Mouse (Mus musculus): ENCODE results near the gene Dxo. TPM values are rescaled to one million over a fixed set of nuclear protein-coding genes. Genes with fewer than 3 reads are reported as not detected.
A peak's percentile ranks its signal among the peaks of the same experiment; 100 is the strongest.

The Dxo gene
- polyA plus RNA-seq, 1 experiment from 2014 or later: 66.2 TPM

- no peak overlapping the region for H3K9ac ChIP-seq
- H3K4me3 ChIP-seq: peak overlapping the region; percentile 1; the same call in 1 of the 2 replicates
- WGBS: 92% methylated on average over 7 of the region's 7 CpGs
Measured at GRCm38 (mm10) chr17:34838785-34839184, 2.0 kb downstream of the Dxo start.

GRCm38 (mm10) chr17:34840736-34841307, 4.0 kb downstream of the Dxo start:
- Histone ChIP-seq H3K4me1 (peaks cover 22% of the 10 kb centered on the region), H3K27me3 (replicated peaks) (no peaks in the 10 kb centered on the region), H3K9me3 (no peaks in the 10 kb centered on the region), H3K4me3 (no peak overlapping the region), H3K27ac (no peak overlapping the region), H3K9ac (no peak overlapping the region), H3K36me3 (peaks cover 73% of the 10 kb centered on the region), H3K4me2 (replicated peaks) (no peak overlapping the region)
- 85% methylated on average over 6 of the region's 6 CpGs for WGBS
- no peak for ATAC-seq (ENCODE audit: low FRiP score, low read depth)

More at GRCm38 (mm10) chr17:34838785-34839184, 2.0 kb downstream of the Dxo start:
- ATAC-seq (ENCODE audit: low FRiP score, low read depth): no peak
- Histone ChIP-seq H3K36me3 (peaks cover 58% of the 10 kb centered on the region), H3K27me3 (replicated peaks) (no peaks in the 10 kb centered on the region), H3K4me1 (peaks cover 26% of the 10 kb centered on the region), H3K4me2 (replicated peaks) (peak overlapping the region; percentile 100; the same call in 1 of the 2 replicates), H3K9me3 (no peaks in the 10 kb centered on the region), H3K27ac (no peak overlapping the region)

- no peaks in the 10 kb centered on the region for H3K9me3 ChIP-seq
- no peak overlapping the region for H3K4me3 ChIP-seq
- peaks cover 83% of the 10 kb centered on the region for H3K36me3 ChIP-seq
- no peak overlapping the region for H3K9ac ChIP-seq
- H3K27ac ChIP-seq: no peak overlapping the region
- H3K4me1 ChIP-seq: peaks cover 7% of the 10 kb centered on the region
- no peak overlapping the region for H3K4me2 ChIP-seq (replicated peaks)
- 93% methylated on average over 13 of the region's 13 CpGs for WGBS
- ATAC-seq (ENCODE audit: low FRiP score, low read depth): no peak
- H3K27me3 ChIP-seq (replicated peaks): no peaks in the 10 kb centered on the region
Measured at GRCm38 (mm10) chr17:34844884-34845283, 8.1 kb downstream of the Dxo start.

- Histone ChIP-seq H3K9me3 (no peaks in the 10 kb centered on the region), H3K4me3 (no peak overlapping the region), H3K27me3 (replicated peaks) (no peaks in the 10 kb centered on the region), H3K36me3 (peaks cover 60% of the 10 kb centered on the region), H3K27ac (no peak overlapping the region), H3K4me2 (replicated peaks) (no peak overlapping the region), H3K9ac (no peak overlapping the region), H3K4me1 (peaks cover 18% of the 10 kb centered on the region)
- ATAC-seq (ENCODE audit: low FRiP score, low read depth): no peak
- 90% methylated on average over 6 of the region's 6 CpGs for WGBS
Measured at GRCm38 (mm10) chr17:34847192-34847591, 10.4 kb downstream of the Dxo start.

- Histone ChIP-seq H3K4me1 (peaks cover 18% of the 10 kb centered on the region), H3K4me2 (replicated peaks) (no peak overlapping the region), H3K27me3 (replicated peaks) (no peaks in the 10 kb centered on the region), H3K9me3 (no peaks in the 10 kb centered on the region), H3K9ac (no peak overlapping the region), H3K4me3 (no peak overlapping the region), H3K36me3 (peaks cover 60% of the 10 kb centered on the region), H3K27ac (no peak overlapping the region)
- no peak for ATAC-seq (ENCODE audit: low FRiP score, low read depth)
- 90% methylated on average over 7 of the region's 7 CpGs for WGBS
Measured at GRCm38 (mm10) chr17:34847615-34848014, 10.8 kb downstream of the Dxo start.

GRCm38 (mm10) chr17:34849722-34850516, 13.1 kb downstream of the Dxo start, which contains the start of the genes Skiv2l and Nelfe:
TSS of gene Skiv2l (minus strand) at chr17:34850210.
TSS of gene Nelfe (plus strand) at chr17:34850391.
- Histone ChIP-seq H3K9ac (peak within 1 kb of the TSS; percentile 71), H3K9me3 (no peaks in the 10 kb centered on the region), H3K27ac (no peak within 1 kb of the TSS), H3K4me2 (replicated peaks) (peak within 1 kb of the TSS; percentile 94), H3K4me3 (peak within 1 kb of the TSS; percentile 78), H3K4me1 (peaks cover 18% of the 10 kb centered on the region), H3K36me3 (peaks cover 59% of the 10 kb centered on the region), H3K27me3 (replicated peaks) (no peaks in the 10 kb centered on the region)
- WGBS: under 1% methylated on average over 65 of the region's 65 CpGs
- ATAC-seq (ENCODE audit: low FRiP score, low read depth): peak; percentile 96

GRCm38 (mm10) chr17:34850517-34851125, 13.8 kb downstream of the Dxo start:
- peaks cover 58% of the 10 kb centered on the region for H3K36me3 ChIP-seq
- H3K27ac ChIP-seq: no peak overlapping the region
- peaks cover 18% of the 10 kb centered on the region for H3K4me1 ChIP-seq
- 2% methylated on average over 25 of the region's 25 CpGs for WGBS
- no peaks in the 10 kb centered on the region for H3K9me3 ChIP-seq
- ATAC-seq (ENCODE audit: low FRiP score, low read depth): peak; percentile 66
- H3K4me3 ChIP-seq: peak overlapping the region; percentile 78
- H3K4me2 ChIP-seq (replicated peaks): peak overlapping the region; percentile 94
- H3K27me3 ChIP-seq (replicated peaks): no peaks in the 10 kb centered on the region
- peak overlapping the region; percentile 71 for H3K9ac ChIP-seq

- H3K9ac ChIP-seq: no peak overlapping the region
- no peak overlapping the region for H3K4me2 ChIP-seq (replicated peaks)
- no peaks in the 10 kb centered on the region for H3K9me3 ChIP-seq
- peaks cover 18% of the 10 kb centered on the region for H3K4me1 ChIP-seq
- H3K36me3 ChIP-seq: peaks cover 52% of the 10 kb centered on the region
- no peak for ATAC-seq (ENCODE audit: low FRiP score, low read depth)
- no peak overlapping the region for H3K27ac ChIP-seq
- no peak overlapping the region for H3K4me3 ChIP-seq
- WGBS: 84% methylated on average over 8 of the region's 8 CpGs
- no peaks in the 10 kb centered on the region for H3K27me3 ChIP-seq (replicated peaks)
Measured at GRCm38 (mm10) chr17:34853511-34853910, 16.7 kb downstream of the Dxo start.

- Histone ChIP-seq H3K36me3 (peaks cover 52% of the 10 kb centered on the region), H3K4me1 (peaks cover 12% of the 10 kb centered on the region), H3K4me3 (no peak overlapping the region), H3K4me2 (replicated peaks) (no peak overlapping the region), H3K27me3 (replicated peaks) (no peaks in the 10 kb centered on the region), H3K9ac (no peak overlapping the region), H3K9me3 (no peaks in the 10 kb centered on the region), H3K27ac (no peak overlapping the region)
- ATAC-seq (ENCODE audit: low FRiP score, low read depth): no peak
- WGBS: 88% methylated on average over 3 of the region's 3 CpGs
Measured at GRCm38 (mm10) chr17:34854761-34855160, 17.9 kb downstream of the Dxo start.

- Histone ChIP-seq H3K9me3 (no peaks in the 10 kb centered on the region), H3K4me1 (peaks cover 8% of the 10 kb centered on the region), H3K36me3 (peaks cover 52% of the 10 kb centered on the region), H3K4me3 (no peak overlapping the region), H3K4me2 (replicated peaks) (no peak overlapping the region), H3K9ac (no peak overlapping the region), H3K27ac (no peak overlapping the region), H3K27me3 (replicated peaks) (no peaks in the 10 kb centered on the region)
- ATAC-seq (ENCODE audit: low FRiP score, low read depth): no peak
- 46% methylated on average over 3 of the region's 3 CpGs for WGBS
Measured at GRCm38 (mm10) chr17:34855825-34856224, 19.0 kb downstream of the Dxo start.

- Histone ChIP-seq H3K9me3 (no peaks in the 10 kb centered on the region), H3K4me2 (replicated peaks) (no peak overlapping the region), H3K27ac (no peak overlapping the region), H3K36me3 (peaks cover 38% of the 10 kb centered on the region), H3K9ac (no peak overlapping the region), H3K4me1 (no peaks in the 10 kb centered on the region), H3K27me3 (replicated peaks) (no peaks in the 10 kb centered on the region), H3K4me3 (no peak overlapping the region)
- ATAC-seq (ENCODE audit: low FRiP score, low read depth): no peak
- 89% methylated on average over 4 of the region's 4 CpGs for WGBS
Measured at GRCm38 (mm10) chr17:34858670-34859069, 21.9 kb downstream of the Dxo start.

GRCm38 (mm10) chr17:34860514-34860913, 23.7 kb downstream of the Dxo start:
- no peaks in the 10 kb centered on the region for H3K4me1 ChIP-seq
- no peak overlapping the region for H3K4me2 ChIP-seq (replicated peaks)
- H3K27ac ChIP-seq: no peak overlapping the region
- H3K9me3 ChIP-seq: no peaks in the 10 kb centered on the region
- WGBS: 89% methylated on average over 9 of the region's 9 CpGs
- no peaks in the 10 kb centered on the region for H3K27me3 ChIP-seq (replicated peaks)
- H3K9ac ChIP-seq: no peak overlapping the region
- peaks cover 22% of the 10 kb centered on the region for H3K36me3 ChIP-seq
- H3K4me3 ChIP-seq: no peak overlapping the region
- no peak for ATAC-seq (ENCODE audit: low FRiP score, low read depth)

All from neural tube, embryonic 12.5 days (tissue).